In genomic region chr3:99183355-99184016, GRCm38 (mm10) we compare ENCODE assay signal across 15 mouse cellular contexts. TPM values are rescaled to one million over a fixed set of nuclear protein-coding genes. Genes with fewer than 3 reads are reported as not detected.
DNase-seq lines count a peak whose midpoint lies in the region; ATAC-seq and TF ChIP-seq lines count a peak whose summit lies in the region.
"Had no signal": no experiment of that assay in that cellular context is flagged by ENCODE, and none has a peak within 500 bp of the region (broad histone marks: within the 10 kb centered on the region; RNA-seq: fewer than 3 reads in every experiment).

No protein-coding gene starts in this region.

- H3K4me1 ChIP-seq in heart, embryonic 14.5 days (ENCODE audit: control insufficient read depth in 2 of 2, insufficient read depth in 2 of 2, low read length in 2 of 2), result peaks cover 0 to 6% of the 10 kb centered on the region in 2 experiments; a peak in 3 of 4 replicates
- H3K4me1 ChIP-seq in intestine, embryonic 15.5 days (replicated peaks), result no peaks in the 10 kb centered on the region
- no peaks in the 10 kb centered on the region for H3K4me1 ChIP-seq in stomach, embryonic 14.5 days (ENCODE audit: control insufficient read depth, insufficient read depth, low read length)
- no peaks in the 10 kb centered on the region for H3K4me1 ChIP-seq in neural tube, embryonic 15.5 days
- H3K4me1 ChIP-seq: neural tube, embryonic 12.5 days had no signal

- peak overlapping the region; percentile 45 to 57 for H3K27ac ChIP-seq in heart, embryonic 14.5 days (replicated peaks in 1 of 2; ENCODE audit: control insufficient read depth in 1 of 2, insufficient read depth in 1 of 2, low read depth in 2 of 2, low read length in 2 of 2)
- H3K27ac ChIP-seq in intestine, embryonic 15.5 days, result no peak overlapping the region
- peak overlapping the region; percentile 63 for H3K27ac ChIP-seq in stomach, embryonic 14.5 days (ENCODE audit: low read length)
- no peak overlapping the region for H3K27ac ChIP-seq in neural tube, embryonic 15.5 days (replicated peaks)
- H3K27ac ChIP-seq: limb, embryonic 12.5 days; neural tube, embryonic 12.5 days had no signal

- H3K4me3 ChIP-seq in heart, embryonic 14.5 days (ENCODE audit: control insufficient read depth in 1 of 2, insufficient read depth in 1 of 2, low read depth in 1 of 2, low read length in 2 of 2), result no peak overlapping the region
- no peak overlapping the region for H3K4me3 ChIP-seq in intestine, embryonic 15.5 days (replicated peaks)
- no peak overlapping the region for H3K4me3 ChIP-seq in stomach, embryonic 14.5 days (ENCODE audit: low read depth, low read length)
- H3K4me3 ChIP-seq in neural tube, embryonic 15.5 days (replicated peaks), result no peak overlapping the region
- H3K4me3 ChIP-seq: limb, embryonic 12.5 days; neural tube, embryonic 12.5 days had no signal

- H3K27me3 ChIP-seq in heart, embryonic 14.5 days (ENCODE audit: control insufficient read depth, insufficient read depth, low read length), result no peaks in the 10 kb centered on the region
- no peaks in the 10 kb centered on the region for H3K27me3 ChIP-seq in intestine, embryonic 15.5 days (replicated peaks)
- H3K27me3 ChIP-seq in stomach, embryonic 14.5 days (ENCODE audit: control insufficient read depth, insufficient read depth, low read length), result no peaks in the 10 kb centered on the region
- no peaks in the 10 kb centered on the region for H3K27me3 ChIP-seq in neural tube, embryonic 15.5 days (replicated peaks)
- H3K27me3 ChIP-seq: limb, embryonic 12.5 days; neural tube, embryonic 12.5 days had no signal

- no peak for TF ChIP-seq POLR2A in brain, embryonic 14.5 days (IDR thresholded peaks at IDR 0.05; ENCODE audit: borderline replicate concordance, extremely low read depth, insufficient read depth, insufficient read length, poor library complexity, severe bottlenecking)

- H3K9ac ChIP-seq in heart, embryonic 14.5 days (ENCODE audit: low read length), result no peak overlapping the region
- no peak overlapping the region for H3K9ac ChIP-seq in intestine, embryonic 15.5 days
- no peak overlapping the region for H3K9ac ChIP-seq in stomach, embryonic 14.5 days (replicated peaks; ENCODE audit: low read depth, low read length)
- no peak overlapping the region for H3K9ac ChIP-seq in neural tube, embryonic 15.5 days (replicated peaks)
- H3K9ac ChIP-seq: limb, embryonic 12.5 days; neural tube, embryonic 12.5 days had no signal

- WGBS in heart, embryonic 14.5 days, result 51% methylated on average over 17 of the region's 17 CpGs
- 42% methylated on average over 17 of the region's 17 CpGs for WGBS in intestine, embryonic 15.5 days
- 51% methylated on average over 17 of the region's 17 CpGs for WGBS in stomach, embryonic 14.5 days
- 78% methylated on average over 17 of the region's 17 CpGs for WGBS in neural tube, embryonic 15.5 days

- ATAC-seq in heart, embryonic 14.5 days (ENCODE audit: insufficient number of reproducible peaks, insufficient read depth, low FRiP score, low read depth), result peak; percentile 43
- ATAC-seq in intestine, embryonic 15.5 days, result peak; percentile 61
- peak; percentile 46; the same call in 1 of the 2 replicates for ATAC-seq in stomach, embryonic 14.5 days (ENCODE audit: insufficient number of reproducible peaks, insufficient read depth, low FRiP score, low read depth)
- no peak for ATAC-seq in neural tube, embryonic 15.5 days (ENCODE audit: low FRiP score)
- ATAC-seq: inflammation-experienced regulatory T-cells, adult 6 months had no signal

- H3K36me3 ChIP-seq in heart, embryonic 14.5 days (ENCODE audit: control insufficient read depth, insufficient read depth, low read length), result no peaks in the 10 kb centered on the region
- no peaks in the 10 kb centered on the region for H3K36me3 ChIP-seq in intestine, embryonic 15.5 days
- no peaks in the 10 kb centered on the region for H3K36me3 ChIP-seq in stomach, embryonic 14.5 days (ENCODE audit: control insufficient read depth, insufficient read depth, low read length)
- H3K36me3 ChIP-seq in neural tube, embryonic 15.5 days, result no peaks in the 10 kb centered on the region
- H3K36me3 ChIP-seq: limb, embryonic 12.5 days; neural tube, embryonic 12.5 days had no signal

- DNase-seq in heart, adult 18-20 months, result no peak
- peak; percentile 14 for DNase-seq in brain, embryonic 14.5 days (ENCODE audit: low read depth)
- DNase-seq in kidney, postnatal 25 days, result no peak
- DNase-seq: adrenal gland, postnatal 10 days; embryo, embryonic 11 days; right cerebral cortex, postnatal 4 days; thymus, postnatal 36 days had no signal

- H3K9me3 ChIP-seq in heart, embryonic 14.5 days (ENCODE audit: control insufficient read depth, low read length), result no peaks in the 10 kb centered on the region
- H3K9me3 ChIP-seq in intestine, embryonic 15.5 days, result no peaks in the 10 kb centered on the region
- no peaks in the 10 kb centered on the region for H3K9me3 ChIP-seq in stomach, embryonic 14.5 days (ENCODE audit: control insufficient read depth, low read depth, low read length)
- H3K9me3 ChIP-seq in neural tube, embryonic 15.5 days (replicated peaks), result no peaks in the 10 kb centered on the region
- H3K9me3 ChIP-seq: limb, embryonic 12.5 days; neural tube, embryonic 12.5 days had no signal

- TF ChIP-seq CTCF in brain, embryonic 14.5 days (IDR thresholded peaks at IDR 0.05; ENCODE audit: borderline replicate concordance, extremely low read depth, insufficient read depth, insufficient read length), result no peak

- H3K4me2 ChIP-seq in heart, embryonic 14.5 days (ENCODE audit: low read length), result peak overlapping the region; percentile 11
- H3K4me2 ChIP-seq in intestine, embryonic 15.5 days (replicated peaks), result peak overlapping the region; percentile 22; the same call in 1 of the 2 replicates
- H3K4me2 ChIP-seq in stomach, embryonic 14.5 days (replicated peaks; ENCODE audit: low read depth, low read length), result no peak overlapping the region
- H3K4me2 ChIP-seq in neural tube, embryonic 15.5 days, result no peak overlapping the region
- H3K4me2 ChIP-seq: limb, embryonic 12.5 days; neural tube, embryonic 12.5 days had no signal

RNA-seq across cellular contexts. Expression of gene Wars2, which starts 42.6 kb away (rescaled TPM):
- polyA plus RNA-seq in heart, embryonic 14.5 days (2014; fragmentation: Nextera tagmentation; extraction: Ambion mirVana), result 8.0 and 10.2 TPM in 2 replicates
- 1 to 10 TPM; 7.4 to 8.3 TPM for total RNA-seq in heart, adult 18-20 months (2021)
- 4.7 and 5.6 TPM in 2 replicates for polyA plus RNA-seq in brain, embryonic 14.5 days (2012; rRNA removed)
- 8.5 and 9.4 TPM in 2 replicates for polyA plus RNA-seq in intestine, embryonic 15.5 days (2015; fragmentation: Nextera tagmentation; extraction: Ambion mirVana)
- 10.6 and 12.4 TPM in 2 replicates for polyA plus RNA-seq in stomach, embryonic 14.5 days (2014; fragmentation: Nextera tagmentation; extraction: Ambion mirVana)
- polyA plus RNA-seq in neural tube, embryonic 15.5 days (2015; fragmentation: Nextera tagmentation; extraction: Ambion mirVana), result 4.5 and 5.2 TPM in 2 replicates

RNA-seq across cellular contexts. Expression of gene Tbx15, which starts 56.7 kb away (rescaled TPM):
- 0.24 and 0.26 TPM in 2 replicates for polyA plus RNA-seq in heart, embryonic 14.5 days (2014; fragmentation: Nextera tagmentation; extraction: Ambion mirVana)
- under 1 TPM; 0.27 to 0.41 TPM for total RNA-seq in heart, adult 18-20 months (2021)
- polyA plus RNA-seq in brain, embryonic 14.5 days (2012; rRNA removed), result 3.1 and 4.2 TPM in 2 replicates
- polyA plus RNA-seq in intestine, embryonic 15.5 days (2015; fragmentation: Nextera tagmentation; extraction: Ambion mirVana), result 0.04 TPM in 2 replicates
- polyA plus RNA-seq in stomach, embryonic 14.5 days (2014; fragmentation: Nextera tagmentation; extraction: Ambion mirVana), result 0.13 TPM in 1 of 2 replicates, not detected in the other
- polyA plus RNA-seq in neural tube, embryonic 15.5 days (2015; fragmentation: Nextera tagmentation; extraction: Ambion mirVana), result 0.19 and 0.29 TPM in 2 replicates
- total RNA-seq: hematopoietic stem cell, adult 5-6 weeks had no signal
- polyA plus RNA-seq: inflammation-experienced regulatory T-cells, adult 6 months had no signal

Comparison
In these comparisons a context has a peak if more than half of its experiments do, and no peak if none do; other contexts are left out.
1. H3K27ac ChIP-seq: peak in heart, embryonic 14.5 days (2 of 2) and stomach, embryonic 14.5 days (single experiment); none in intestine, embryonic 15.5 days (single experiment) and neural tube, embryonic 15.5 days (single experiment).
2. H3K4me2 ChIP-seq: peak in heart, embryonic 14.5 days (single experiment) and intestine, embryonic 15.5 days (single experiment); none in stomach, embryonic 14.5 days (single experiment) and neural tube, embryonic 15.5 days (single experiment).